Mouse (Mus musculus) embryonic facial prominence, embryonic 10.5 days (tissue): ENCODE results near the gene Sccpdh. TPM values are rescaled to one million over a fixed set of nuclear protein-coding genes. Genes with fewer than 3 reads are reported as not detected.
"Not testable (repeated sequence)": the region's sequence is repeated elsewhere in the genome, so short reads cannot be mapped to it uniquely, and the experiment has no call there.

Experiments
- DNase-seq: peaks from one replicate; pipeline ENCODE4 v3.0.0-alpha.2; 2017; ENCODE audit warnings: low spot score
- H3K27ac ChIP-seq: fragments of 300-500 bp; sonication (generic); replicated peaks from 2 replicates; pipeline ENCODE4 v1.5.1; 2016; ENCODE audit warnings: mild to moderate bottlenecking
- H3K27me3 ChIP-seq: fragments of 300-500 bp; sonication (generic); replicated peaks from 2 replicates; pipeline ENCODE4 v1.6.1; 2016; ENCODE audit warnings: low read depth, mild to moderate bottlenecking; ENCODE audit not compliant: poor library complexity, severe bottlenecking
- H3K36me3 ChIP-seq: fragments of 300-500 bp; sonication (generic); replicated peaks from 2 replicates; pipeline ENCODE4 v1.6.1; 2016; ENCODE audit warnings: mild to moderate bottlenecking, moderate library complexity
- H3K4me1 ChIP-seq: fragments of 300-500 bp; sonication (generic); 2 replicates; pipeline ENCODE4 v1.6.1; 2016
- H3K4me3 ChIP-seq: fragments of 300-500 bp; sonication (generic); 2 replicates; pipeline ENCODE4 v1.5.1; 2016; ENCODE audit warnings: mild to moderate bottlenecking, moderate library complexity
- H3K9me3 ChIP-seq: fragments of 300-500 bp; sonication (generic); 2 replicates; pipeline ENCODE4 v1.6.1; 2016; ENCODE audit warnings: mild to moderate bottlenecking
- WGBS: fragments of 180-500 bp; shearing (Covaris S2); methylation state at CpG from one replicate; pipeline ENCODE4 v1.1.7; 2016; 5-methylcytosine and 5-hydroxymethylcytosine counted together
- polyA plus RNA-seq: library from polyadenylated mRNA; unstranded; fragments of >200 nt; fragmentation: Nextera tagmentation; extraction: Ambion mirVana; gene quantifications from 2 replicates; pipeline ENCODE4 v1.2.1, GENCODE M21; 2016

Gene Sccpdh
- polyA plus RNA-seq, 1 experiment from 2014 or later: 68.4 TPM

- no peak for DNase-seq
- WGBS: 79% methylated on average over 7 of the region's 7 CpGs
- Histone ChIP-seq H3K27me3 (no peaks in the 10 kb centered on the region), H3K9me3 (no peaks in the 10 kb centered on the region), H3K27ac (no peak overlapping the region), H3K36me3 (no peaks in the 10 kb centered on the region), H3K4me3 (no peak overlapping the region), H3K4me1 (peaks cover 4% of the 10 kb centered on the region)
Observed at GRCm38 (mm10) chr1:179712658-179713057, 44.6 kb downstream of the Sccpdh start.

- H3K36me3 ChIP-seq: no peaks in the 10 kb centered on the region
- H3K27me3 ChIP-seq: no peaks in the 10 kb centered on the region
- H3K4me1 ChIP-seq: peaks cover 1% of the 10 kb centered on the region
- H3K9me3 ChIP-seq: no peaks in the 10 kb centered on the region
- no peak overlapping the region for H3K4me3 ChIP-seq
- H3K27ac ChIP-seq: no peak overlapping the region
- WGBS: 84% methylated on average over 3 of the region's 3 CpGs
- DNase-seq: no peak
Observed at GRCm38 (mm10) chr1:179713367-179713766, 45.4 kb downstream of the Sccpdh start.

GRCm38 (mm10) chr1:179715289-179715688 lies 47.3 kb downstream of the Sccpdh start:
- whole genome bisulfite sequencing: 84% methylated on average over 4 of the region's 4 CpGs
- DNase-seq, H3K36me3 ChIP-seq: not testable (repeated sequence)

GRCm38 (mm10) chr1:179715786-179716185 lies 47.8 kb downstream of the Sccpdh start:
- 92% methylated on average over 4 of the region's 4 CpGs for WGBS

More at GRCm38 (mm10) chr1:179715289-179715688, 47.3 kb downstream of the Sccpdh start:
- H3K27ac ChIP-seq, H3K4me1 ChIP-seq, H3K4me3 ChIP-seq, H3K9me3 ChIP-seq, H3K27me3 ChIP-seq: not testable (repeated sequence)

GRCm38 (mm10) chr1:179722811-179723469 lies 54.9 kb downstream of the Sccpdh start:
- Histone ChIP-seq H3K4me1 (no peaks in the 10 kb centered on the region), H3K4me3 (no peak overlapping the region), H3K36me3 (no peaks in the 10 kb centered on the region), H3K27me3 (no peaks in the 10 kb centered on the region), H3K9me3 (no peaks in the 10 kb centered on the region), H3K27ac (no peak overlapping the region)
- DNase-seq: no peak
- 78% methylated on average over 8 of the region's 8 CpGs for WGBS

More at GRCm38 (mm10) chr1:179715786-179716185, 47.8 kb downstream of the Sccpdh start:
- H3K9me3 ChIP-seq: no peaks in the 10 kb centered on the region
- H3K4me3 ChIP-seq: no peak overlapping the region
- no peak for DNase-seq
- no peaks in the 10 kb centered on the region; the same call in 1 of the 2 replicates for H3K4me1 ChIP-seq
- no peaks in the 10 kb centered on the region for H3K36me3 ChIP-seq
- H3K27me3 ChIP-seq: no peaks in the 10 kb centered on the region
- no peak overlapping the region for H3K27ac ChIP-seq

- Histone ChIP-seq H3K4me3 (no peak overlapping the region), H3K4me1 (no peaks in the 10 kb centered on the region), H3K27me3 (no peaks in the 10 kb centered on the region), H3K9me3 (no peaks in the 10 kb centered on the region), H3K27ac (no peak overlapping the region), H3K36me3 (no peaks in the 10 kb centered on the region)
- DNase-seq: no peak
- WGBS: 86% methylated on average over 10 of the region's 10 CpGs
Observed at GRCm38 (mm10) chr1:179728661-179729060, 60.7 kb downstream of the Sccpdh start.

GRCm38 (mm10) chr1:179731391-179731790 lies 63.4 kb downstream of the Sccpdh start:
- H3K4me1 ChIP-seq: no peaks in the 10 kb centered on the region
- no peaks in the 10 kb centered on the region for H3K27me3 ChIP-seq
- no peaks in the 10 kb centered on the region for H3K9me3 ChIP-seq
- H3K36me3 ChIP-seq: no peaks in the 10 kb centered on the region
- no peak overlapping the region for H3K27ac ChIP-seq
- no peak overlapping the region for H3K4me3 ChIP-seq
- DNase-seq: no peak
- 94% methylated on average over 3 of the region's 3 CpGs for WGBS

- Histone ChIP-seq H3K36me3 (no peaks in the 10 kb centered on the region), H3K9me3 (no peaks in the 10 kb centered on the region), H3K4me1 (no peaks in the 10 kb centered on the region), H3K27me3 (no peaks in the 10 kb centered on the region), H3K4me3 (peak overlapping the region; percentile 21; the same call in 1 of the 2 replicates), H3K27ac (no peak overlapping the region)
- DNase-seq: peak; percentile 71
- 36% methylated on average over 15 of the region's 15 CpGs for WGBS
Observed at GRCm38 (mm10) chr1:179734500-179735474, 66.8 kb downstream of the Sccpdh start.

GRCm38 (mm10) chr1:179736483-179736882 lies 68.5 kb downstream of the Sccpdh start:
- DNase-seq: no peak
- Histone ChIP-seq H3K36me3 (no peaks in the 10 kb centered on the region), H3K27me3 (no peaks in the 10 kb centered on the region), H3K9me3 (no peaks in the 10 kb centered on the region), H3K4me1 (no peaks in the 10 kb centered on the region), H3K4me3 (no peak overlapping the region), H3K27ac (no peak overlapping the region)
- WGBS: 79% methylated on average over 3 of the region's 3 CpGs

Other genes with a start within 250 kb of the Sccpdh start
- gene Smyd3, start 150.2 kb upstream of the Sccpdh start, polyA plus RNA-seq: 20.7 and 21.5 TPM in 2 replicates
- gene Tfb2m, start 121.9 kb upstream of the Sccpdh start, polyA plus RNA-seq: 25.1 and 28.1 TPM in 2 replicates
- gene Cnst, start 121.8 kb upstream of the Sccpdh start, polyA plus RNA-seq: 21.0 and 21.6 TPM in 2 replicates
- 0.06 TPM in 1 of 2 replicates, not detected in the other for gene Kif28, start 77.1 kb downstream of the Sccpdh start, polyA plus RNA-seq
- gene Gm10518, start 135.2 kb downstream of the Sccpdh start, polyA plus RNA-seq: 0.14 and 0.17 TPM in 2 replicates
- gene Ahctf1, start 135.5 kb downstream of the Sccpdh start, polyA plus RNA-seq: 30.8 and 35.3 TPM in 2 replicates